ENCODE assay signal across 12 mouse cellular contexts in the genomic region with DNA sequence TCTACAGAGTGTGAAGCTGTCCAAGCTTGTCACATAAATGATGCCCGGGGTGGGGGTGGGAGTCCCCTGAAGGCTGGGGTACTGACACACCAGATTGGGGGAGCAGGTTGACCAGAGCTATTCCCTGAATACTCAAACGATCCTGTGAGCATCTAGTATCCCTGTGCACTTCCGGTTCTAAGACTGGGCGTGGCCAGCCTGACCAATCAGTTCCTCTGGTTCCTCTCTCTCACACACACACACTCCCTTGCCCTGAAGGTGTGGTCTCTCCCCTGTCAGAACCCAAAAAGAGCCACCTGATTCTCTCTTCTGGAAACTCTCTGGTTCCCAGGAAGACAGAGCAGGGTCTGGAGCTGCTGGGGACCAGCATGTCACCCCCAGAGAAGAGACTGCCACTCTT. TPM values are rescaled to one million over a fixed set of nuclear protein-coding genes. Genes with fewer than 3 reads are reported as not detected.
DNase-seq lines count a peak whose midpoint lies in the region; ATAC-seq lines count a peak whose summit lies in the region.
"Had no signal": no experiment of that assay in that cellular context is flagged by ENCODE, and none has a peak within 500 bp of the region (broad histone marks: within the 10 kb centered on the region; RNA-seq: fewer than 3 reads in every experiment).

No protein-coding gene starts in this region.

- H3K4me2 ChIP-seq in kidney, embryonic 14.5 days (replicated peaks; ENCODE audit: low read depth, low read length), result no peak overlapping the region
- H3K4me2 ChIP-seq in intestine, embryonic 16.5 days (ENCODE audit: low read depth, low read length), result no peak overlapping the region
- H3K4me2 ChIP-seq: forebrain, embryonic 12.5 days; neural tube, embryonic 12.5 days had no signal

- no peak overlapping the region for H3K27ac ChIP-seq in kidney, embryonic 14.5 days (ENCODE audit: low read depth, low read length)
- peak overlapping the region; percentile 96 for H3K27ac ChIP-seq in intestine, embryonic 16.5 days (ENCODE audit: low read length)
- H3K27ac ChIP-seq: forebrain, embryonic 12.5 days; neural tube, embryonic 12.5 days had no signal

- no peak for ATAC-seq in kidney, embryonic 14.5 days (ENCODE audit: low FRiP score, low TSS enrichment)
- ATAC-seq in erythroid progenitor cell, adult 5-6 weeks (replicated peaks; ENCODE audit: low FRiP score, poor library complexity, severe bottlenecking), result 0 out of 2 replicates have a peak, but pooled peaks have one; percentile 43
- ATAC-seq in intestine, embryonic 16.5 days, result peak; percentile 28; the same call in 1 of the 2 replicates
- ATAC-seq in megakaryocyte, adult 5-6 weeks (ENCODE audit: poor library complexity, severe bottlenecking), result peak; percentile 53
- ATAC-seq: inflammation-experienced regulatory T-cells, adult 6 months had no signal

- peak; percentile 60 for DNase-seq in kidney, adult 11 months
- DNase-seq in right cerebral cortex, postnatal 36 days (ENCODE audit: low spot score in 2 of 2), result no peak
- no peak for DNase-seq in cerebellum, adult 11 months
- DNase-seq: embryo, embryonic 11 days; right cerebral cortex, postnatal 14 days had no signal

- H3K36me3 ChIP-seq in kidney, embryonic 14.5 days (ENCODE audit: control insufficient read depth, insufficient read depth, low read length), result no peaks in the 10 kb centered on the region
- H3K36me3 ChIP-seq in intestine, embryonic 16.5 days (ENCODE audit: control insufficient read depth, insufficient read depth, low read length), result no peaks in the 10 kb centered on the region
- H3K36me3 ChIP-seq: forebrain, embryonic 12.5 days; neural tube, embryonic 12.5 days had no signal

- H3K9me3 ChIP-seq in kidney, embryonic 14.5 days (ENCODE audit: control insufficient read depth, low read length), result no peaks in the 10 kb centered on the region
- no peaks in the 10 kb centered on the region for H3K9me3 ChIP-seq in intestine, embryonic 16.5 days (ENCODE audit: control insufficient read depth, low read length)
- H3K9me3 ChIP-seq: forebrain, embryonic 12.5 days; neural tube, embryonic 12.5 days had no signal

- no peak overlapping the region for H3K4me3 ChIP-seq in kidney, embryonic 14.5 days (ENCODE audit: low read length)
- no peak overlapping the region for H3K4me3 ChIP-seq in intestine, embryonic 16.5 days (ENCODE audit: low read length)
- H3K4me3 ChIP-seq: forebrain, embryonic 12.5 days; neural tube, embryonic 12.5 days had no signal

- no peaks in the 10 kb centered on the region for H3K27me3 ChIP-seq in kidney, embryonic 14.5 days (ENCODE audit: control insufficient read depth, insufficient read depth, low read length)
- no peaks in the 10 kb centered on the region for H3K27me3 ChIP-seq in intestine, embryonic 16.5 days (replicated peaks; ENCODE audit: control insufficient read depth, insufficient read depth, low read length)
- H3K27me3 ChIP-seq: forebrain, embryonic 12.5 days; neural tube, embryonic 12.5 days had no signal

- peaks cover 21% of the 10 kb centered on the region for H3K4me1 ChIP-seq in kidney, embryonic 14.5 days (ENCODE audit: control insufficient read depth, insufficient read depth, low read length)
- peaks cover 49% of the 10 kb centered on the region for H3K4me1 ChIP-seq in intestine, embryonic 16.5 days (ENCODE audit: control insufficient read depth, insufficient read depth, low read length)
- H3K4me1 ChIP-seq: forebrain, embryonic 12.5 days; neural tube, embryonic 12.5 days had no signal

- H3K9ac ChIP-seq in kidney, embryonic 14.5 days (ENCODE audit: low read depth, low read length), result no peak overlapping the region
- peak overlapping the region; percentile 21; the same call in 1 of the 2 replicates for H3K9ac ChIP-seq in intestine, embryonic 16.5 days (ENCODE audit: low read depth, low read length)
- H3K9ac ChIP-seq: forebrain, embryonic 12.5 days; neural tube, embryonic 12.5 days had no signal

- 69% methylated on average over 4 of the region's 4 CpGs for WGBS in kidney, embryonic 14.5 days
- WGBS in intestine, embryonic 16.5 days, result 47% methylated on average over 4 of the region's 4 CpGs

RNA-seq across cellular contexts. Expression of gene Tmem51, which starts 30.8 kb away (rescaled TPM):
- polyA plus RNA-seq in kidney, embryonic 14.5 days (2014; fragmentation: Nextera tagmentation; extraction: Ambion mirVana), result 16.7 and 23.0 TPM in 2 replicates
- total RNA-seq in erythroid progenitor cell, adult 5-6 weeks (2015; ENCODE audit: low replicate concordance), result 1.8 TPM in 1 of 2 replicates, not detected in the other
- total RNA-seq in erythroid progenitor cell, adult 5-6 weeks (2017; ENCODE audit: low replicate concordance), result 1.2 and 1.4 TPM in 2 replicates
- 160 and 206 TPM in 2 replicates for polyA plus RNA-seq in intestine, embryonic 16.5 days (2015; fragmentation: Nextera tagmentation; extraction: Ambion mirVana)
- total RNA-seq in megakaryocyte, adult 5-6 weeks (2015), result 16.8 and 18.7 TPM in 2 replicates
- total RNA-seq in megakaryocyte, adult 5-6 weeks (2017), result 13.5 and 18.7 TPM in 2 replicates

RNA-seq across cellular contexts. Expression of gene Fhad1, which starts 38.4 kb away (rescaled TPM):
- 0.15 and 0.60 TPM in 2 replicates for polyA plus RNA-seq in kidney, embryonic 14.5 days (2014; fragmentation: Nextera tagmentation; extraction: Ambion mirVana)
- total RNA-seq in erythroid progenitor cell, adult 5-6 weeks (2015; ENCODE audit: low replicate concordance), result not detected in 2 replicates
- not detected in 2 replicates for total RNA-seq in erythroid progenitor cell, adult 5-6 weeks (2017; ENCODE audit: low replicate concordance)
- 1.4 and 2.3 TPM in 2 replicates for polyA plus RNA-seq in intestine, embryonic 16.5 days (2015; fragmentation: Nextera tagmentation; extraction: Ambion mirVana)
- 0.41 TPM in 1 of 2 replicates, not detected in the other for total RNA-seq in megakaryocyte, adult 5-6 weeks (2015)
- total RNA-seq in megakaryocyte, adult 5-6 weeks (2017), result 0.41 TPM in 1 of 2 replicates, not detected in the other

Comparison
In these comparisons a context has a peak if more than half of its experiments do, and no peak if none do; other contexts are left out.
1. RNA of gene Tmem51, which starts 30.8 kb away (total RNA-seq): 13.5 to 18.7 TPM in megakaryocyte, adult 5-6 weeks; 1.2 to 1.8 TPM in erythroid progenitor cell, adult 5-6 weeks; every median in the first group is over 4 times any median in the second.